Mouse (Mus musculus): ENCODE data around the gene Clec12b.
"Not testable (repeated sequence)": the region's sequence is repeated elsewhere in the genome, so short reads cannot be mapped to it uniquely, and the experiment has no call there.

The Clec12b gene

DNA sequence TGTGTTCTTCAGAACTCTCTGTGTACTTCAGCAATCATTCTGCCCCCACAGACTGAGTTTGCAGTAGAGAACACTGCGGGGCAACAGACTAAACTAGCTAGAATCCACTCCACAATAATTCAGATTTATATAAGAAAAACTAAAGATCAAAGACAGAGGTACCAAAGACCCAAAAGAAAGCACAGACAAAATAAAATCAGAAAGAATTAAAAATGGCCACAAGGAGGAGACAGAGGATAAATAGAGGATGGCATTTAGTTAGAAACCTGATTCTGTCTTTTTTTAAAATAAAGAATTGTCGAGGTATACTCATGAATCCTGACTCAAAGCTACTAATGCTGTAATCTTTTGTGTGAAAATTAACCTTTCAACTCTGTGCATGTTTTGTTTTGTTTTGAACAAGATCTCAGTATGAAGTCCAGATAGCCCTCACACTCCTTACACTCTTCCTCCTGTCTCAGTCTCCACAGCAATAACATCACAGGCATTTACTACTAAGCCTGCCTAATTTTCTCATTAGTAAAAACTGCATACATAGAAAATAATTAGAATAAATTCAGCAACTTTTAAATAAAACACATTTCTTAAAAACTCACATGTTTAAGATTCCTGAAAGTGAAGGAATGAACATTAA is 7.5 kb upstream of the Clec12b start:
- no peak for TF ChIP-seq GATA4 (IDR thresholded peaks at IDR 0.05; ENCODE audit: insufficient replicate concordance, low read length)

DNA sequence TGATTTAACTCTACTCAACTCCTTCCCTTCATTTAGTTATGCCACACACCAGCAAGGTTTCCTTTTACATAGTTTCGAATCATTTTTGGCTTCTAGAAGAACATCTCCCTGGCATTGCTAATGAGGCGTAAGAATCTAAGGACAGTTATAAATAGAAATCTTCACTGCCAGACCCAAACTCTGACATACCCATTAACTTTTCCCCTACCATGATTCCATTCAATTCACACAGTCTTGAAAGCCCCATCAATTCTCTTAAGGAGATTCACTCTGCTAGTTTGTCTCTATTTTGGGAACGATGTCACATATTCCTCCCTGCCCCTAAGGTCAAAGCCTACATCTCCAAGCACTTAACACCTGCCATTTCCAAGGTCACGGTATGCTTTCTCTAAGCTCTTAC is 674 bp downstream of the Clec12b start:
- no peak for TF ChIP-seq GATA4 (IDR thresholded peaks at IDR 0.05; ENCODE audit: insufficient replicate concordance, low read length)

DNA sequence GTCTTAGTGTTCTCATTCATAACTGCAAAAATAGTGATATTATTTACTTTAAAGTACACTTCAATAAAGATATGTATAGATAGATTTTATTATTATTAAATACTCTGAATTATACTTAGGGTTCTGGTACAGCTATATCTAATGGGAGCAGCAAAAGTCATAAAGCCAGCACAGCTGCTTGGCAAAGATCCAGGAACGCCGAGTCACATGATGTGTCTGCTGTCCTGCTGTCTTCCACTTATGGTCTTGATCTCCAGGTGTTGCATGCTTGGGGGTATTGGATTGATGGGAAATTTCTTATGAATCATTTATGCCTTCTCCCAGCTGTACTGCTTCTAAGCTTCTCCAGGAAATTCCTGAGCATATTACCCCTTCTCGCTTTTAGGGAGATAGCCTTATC is 2.2 kb downstream of the Clec12b start:
- no peak for TF ChIP-seq GATA4 (IDR thresholded peaks at IDR 0.05; ENCODE audit: insufficient replicate concordance, low read length)

DNA sequence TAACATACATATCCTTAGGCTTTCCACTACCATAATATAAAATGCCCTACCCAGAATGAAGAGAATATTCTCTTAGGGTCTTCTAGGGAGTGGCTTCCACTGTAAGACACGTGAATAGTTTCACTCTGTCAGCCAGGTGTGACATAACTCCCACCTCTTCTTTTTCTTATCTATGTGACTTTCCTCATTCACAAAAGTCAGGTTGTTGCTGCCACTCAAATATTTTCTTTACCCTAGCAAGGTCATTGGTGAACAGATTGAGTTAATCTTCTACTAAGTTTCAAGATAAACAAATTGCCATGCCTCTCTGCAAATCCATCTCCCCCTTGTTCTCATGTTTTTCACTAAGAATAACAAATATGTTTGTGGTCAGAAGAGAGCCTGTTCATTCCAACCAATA is 3.9 kb downstream of the Clec12b start:
- TF ChIP-seq GATA4 (IDR thresholded peaks at IDR 0.05; ENCODE audit: insufficient replicate concordance, low read length), result no peak

GRCm38 (mm10) chr6:129380454-129380853 is 5.2 kb downstream of the Clec12b start:
- no peak for TF ChIP-seq GATA4 (IDR thresholded peaks at IDR 0.05; ENCODE audit: insufficient replicate concordance, low read length)

- TF ChIP-seq GATA4 (IDR thresholded peaks at IDR 0.05; ENCODE audit: insufficient replicate concordance, low read length), result no peak
These were observed 10.7 kb downstream of the Clec12b start for GRCm38 (mm10) chr6:129374937-129375471.

GRCm38 (mm10) chr6:129369374-129370132 is 16.1 kb downstream of the Clec12b start:
- TF ChIP-seq GATA4 (IDR thresholded peaks at IDR 0.05; ENCODE audit: insufficient replicate concordance, low read length), result peak; percentile 93

DNA sequence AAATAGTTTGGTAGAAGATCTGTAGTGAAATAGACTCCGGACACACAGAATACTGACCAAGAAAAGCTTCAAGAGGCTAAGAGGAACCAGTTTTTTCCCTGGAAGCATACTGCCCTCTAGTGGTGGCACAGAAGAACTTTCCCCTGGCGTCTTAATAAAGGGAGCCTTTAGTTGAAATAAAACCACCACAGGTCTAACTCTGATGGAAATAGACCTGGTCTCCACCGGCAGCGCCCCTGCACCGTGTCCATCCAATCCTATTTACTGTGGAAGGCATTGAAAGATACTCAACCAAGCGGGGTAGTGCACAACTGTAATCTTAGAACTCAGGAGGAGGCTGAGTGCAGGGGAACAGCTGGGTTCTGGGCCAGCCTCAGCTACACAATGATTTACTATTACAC is 19.7 kb downstream of the Clec12b start:
- no peak for TF ChIP-seq GATA4 (IDR thresholded peaks at IDR 0.05; ENCODE audit: insufficient replicate concordance, low read length)

GRCm38 (mm10) chr6:129363942-129364341 is 21.7 kb downstream of the Clec12b start:
- TF ChIP-seq GATA4 (IDR thresholded peaks at IDR 0.05; ENCODE audit: insufficient replicate concordance, low read length), result no peak

DNA sequence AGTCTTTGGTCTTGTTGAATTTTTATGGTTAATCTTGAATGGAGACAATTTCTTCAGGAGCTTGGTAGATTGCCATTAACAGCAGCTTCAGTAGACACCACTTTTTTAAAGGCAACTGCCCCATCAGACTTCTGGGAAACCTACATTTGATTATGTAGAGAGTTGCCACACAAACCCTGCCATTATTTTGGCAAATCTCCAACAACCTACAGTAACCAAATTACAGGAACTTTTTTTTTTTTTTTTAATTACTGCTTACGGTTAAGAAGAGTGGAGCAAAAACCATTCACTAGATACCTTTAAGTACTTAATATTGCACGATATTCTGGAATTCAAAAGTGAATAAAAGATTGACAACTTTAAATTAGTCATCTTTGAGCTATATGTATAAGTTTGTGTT is 26.2 kb downstream of the Clec12b start:
- no peak for TF ChIP-seq GATA4 (IDR thresholded peaks at IDR 0.05; ENCODE audit: insufficient replicate concordance, low read length)

GRCm38 (mm10) chr6:129356430-129356829 is 29.2 kb downstream of the Clec12b start:
- no peak for TF ChIP-seq GATA4 (IDR thresholded peaks at IDR 0.05; ENCODE audit: insufficient replicate concordance, low read length)

- no peak for TF ChIP-seq GATA4 (IDR thresholded peaks at IDR 0.05; ENCODE audit: insufficient replicate concordance, low read length)
These were observed 29.9 kb downstream of the Clec12b start for GRCm38 (mm10) chr6:129355774-129356173.

GRCm38 (mm10) chr6:129351091-129351490 is 34.6 kb downstream of the Clec12b start:
- TF ChIP-seq GATA4 (IDR thresholded peaks at IDR 0.05; ENCODE audit: insufficient replicate concordance, low read length), result no peak

DNA sequence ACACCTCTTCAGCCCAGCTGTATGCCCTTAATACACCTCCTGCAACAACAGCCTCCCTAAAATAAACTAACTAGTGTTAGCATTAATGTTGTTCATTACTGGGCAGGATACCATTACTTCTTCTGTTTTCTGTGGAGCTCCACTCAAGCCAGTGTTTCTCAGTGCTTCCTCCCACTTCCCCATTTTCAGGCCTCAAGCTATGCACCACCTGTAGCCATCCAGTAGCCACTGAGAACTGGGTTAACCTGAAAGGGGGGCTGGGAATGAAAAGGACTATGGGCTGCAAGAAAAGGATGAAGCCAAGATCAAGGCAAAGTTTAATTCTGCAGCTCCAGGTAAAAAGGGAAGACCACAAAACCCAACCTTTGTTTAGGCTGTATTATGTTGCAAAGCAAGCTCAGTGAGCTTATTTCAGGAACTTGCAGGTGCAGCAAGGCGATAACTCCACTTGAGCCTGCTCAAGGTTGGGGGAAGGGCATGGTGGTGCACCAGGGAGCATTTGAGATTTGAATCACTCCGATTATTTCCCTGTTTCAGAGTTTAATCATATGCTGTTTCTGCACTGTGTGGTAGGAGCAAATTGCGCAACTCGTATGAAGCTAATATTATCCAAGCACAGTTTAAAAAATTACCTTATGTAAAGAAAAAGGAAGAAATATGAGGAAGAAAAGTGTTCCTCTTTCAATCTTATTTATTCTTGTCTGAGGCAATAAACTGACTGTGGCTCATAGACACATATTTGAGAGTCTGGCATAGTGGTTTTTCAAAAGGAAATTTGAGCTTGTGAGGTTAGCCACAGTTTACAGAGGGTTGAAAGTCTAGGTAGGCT is 35.9 kb downstream of the Clec12b start:
- TF ChIP-seq GATA4 (IDR thresholded peaks at IDR 0.05; ENCODE audit: insufficient replicate concordance, low read length), result no peak

GRCm38 (mm10) chr6:129344408-129344807 is 41.3 kb downstream of the Clec12b start:
- TF ChIP-seq GATA4 (IDR thresholded peaks at IDR 0.05; ENCODE audit: insufficient replicate concordance, low read length), result no peak

GRCm38 (mm10) chr6:129342391-129342790 is 43.3 kb downstream of the Clec12b start, which contains the start of gene Clec12a:
TSS of gene Clec12a (plus strand) at chr6:129342691.
- TF ChIP-seq GATA4 (IDR thresholded peaks at IDR 0.05; ENCODE audit: insufficient replicate concordance, low read length), result not testable (repeated sequence)
